Mouse (Mus musculus): ENCODE results near the gene Pi4kb. TPM values are rescaled to one million over a fixed set of nuclear protein-coding genes. Genes with fewer than 3 reads are reported as not detected.
"Not testable (repeated sequence)": the region's sequence is repeated elsewhere in the genome, so short reads cannot be mapped to it uniquely, and the experiment has no call there.

Gene Pi4kb
- total RNA-seq (2014; fragmentation: Nextera tagmentation) (21.2 and 31.9 TPM in 2 replicates), total RNA-seq (2017) (24.3 and 24.6 TPM in 2 replicates)

DNA sequence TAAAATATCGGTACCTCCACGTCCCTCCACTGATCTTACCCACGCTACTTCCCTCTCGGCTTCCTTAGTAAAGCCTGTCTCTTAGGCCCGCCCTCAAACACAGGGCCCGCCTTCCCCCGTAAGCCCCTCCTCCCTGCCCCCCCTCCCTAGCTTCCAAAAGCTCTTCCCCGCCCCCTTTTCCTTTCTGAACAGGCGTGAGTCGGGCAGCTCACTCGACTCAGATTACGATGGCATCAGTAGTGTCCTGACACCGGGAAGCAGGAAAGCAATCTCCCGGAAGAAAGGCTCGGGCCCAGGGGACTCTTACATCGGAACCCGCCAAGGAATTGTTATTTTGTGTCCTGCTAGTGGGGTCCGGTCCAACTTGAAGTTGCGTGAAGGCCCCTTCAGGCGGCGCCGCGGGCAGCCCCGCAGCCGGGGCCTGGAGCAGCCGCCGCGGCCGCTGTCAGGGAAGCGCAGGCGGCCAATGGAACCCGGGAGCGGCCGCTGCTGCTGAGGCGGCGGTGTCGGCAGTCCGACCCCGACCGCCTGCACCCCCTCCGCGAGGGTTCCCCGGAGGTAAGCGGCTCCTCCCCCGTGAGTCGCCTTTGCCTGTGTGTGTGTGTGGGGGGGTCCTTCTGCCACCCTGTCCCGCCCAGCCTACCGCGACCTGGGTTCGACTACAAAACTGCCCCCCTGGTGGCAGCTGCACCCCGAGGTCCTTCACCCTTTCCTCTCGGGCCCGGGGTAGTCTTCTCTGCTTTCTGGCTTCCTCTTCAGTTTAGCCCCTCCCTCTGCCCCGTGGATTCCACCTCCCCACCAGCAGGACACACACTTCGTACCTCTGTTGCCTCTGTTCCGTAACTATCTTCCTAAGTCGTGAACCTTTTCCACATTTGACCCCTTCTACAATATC, at the start of gene Pi4kb:
Pi4kb (plus strand) TSS at position 204 of the 895 bp plus-strand sequence.
- ATAC-seq (replicated peaks; ENCODE audit: poor library complexity, severe bottlenecking), result peak; percentile 86

DNA sequence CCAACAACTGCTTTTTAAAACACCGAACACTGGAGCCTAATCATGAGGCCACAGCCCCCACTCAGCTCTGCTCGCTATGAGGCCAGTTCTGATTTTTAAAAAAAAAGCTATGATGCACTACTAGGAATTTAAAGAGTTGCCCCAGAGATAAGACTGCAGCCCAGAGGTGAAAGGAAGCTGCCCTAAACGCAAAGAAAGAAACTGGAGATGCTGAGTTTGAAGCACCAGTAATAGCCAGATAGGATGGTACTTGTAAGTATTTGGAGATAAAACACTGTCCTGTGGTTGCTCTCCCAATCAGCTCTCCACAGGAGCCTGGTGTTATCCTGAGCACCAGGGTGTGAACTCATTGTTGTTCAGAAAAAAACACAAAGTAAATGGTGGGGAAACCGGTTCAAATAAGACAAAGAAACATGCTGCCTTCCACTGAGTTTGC, 48.2 kb upstream of the Pi4kb start:
- not testable (repeated sequence) for ATAC-seq (replicated peaks; ENCODE audit: poor library complexity, severe bottlenecking)

DNA sequence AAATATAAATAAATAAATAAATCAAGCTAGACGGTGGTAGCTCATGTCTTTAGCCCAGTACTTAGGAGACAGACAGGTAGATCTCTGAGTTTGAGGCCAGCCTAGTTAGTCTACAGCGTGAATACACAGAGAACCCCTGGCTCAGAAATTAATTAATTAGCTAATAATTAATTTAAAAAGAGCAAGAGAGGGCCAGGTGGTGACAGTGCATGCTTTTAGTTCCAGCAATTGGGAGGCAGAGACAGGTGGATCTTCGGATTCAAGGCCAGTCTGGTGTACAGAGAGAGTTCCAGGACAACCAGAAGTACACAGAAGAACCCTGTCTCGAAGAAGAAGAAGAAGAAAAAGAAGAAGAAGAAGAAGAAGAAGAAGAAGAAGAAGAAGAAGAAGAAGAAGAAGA, 45.6 kb upstream of the Pi4kb start:
- not testable (repeated sequence) for ATAC-seq (replicated peaks; ENCODE audit: poor library complexity, severe bottlenecking)

DNA sequence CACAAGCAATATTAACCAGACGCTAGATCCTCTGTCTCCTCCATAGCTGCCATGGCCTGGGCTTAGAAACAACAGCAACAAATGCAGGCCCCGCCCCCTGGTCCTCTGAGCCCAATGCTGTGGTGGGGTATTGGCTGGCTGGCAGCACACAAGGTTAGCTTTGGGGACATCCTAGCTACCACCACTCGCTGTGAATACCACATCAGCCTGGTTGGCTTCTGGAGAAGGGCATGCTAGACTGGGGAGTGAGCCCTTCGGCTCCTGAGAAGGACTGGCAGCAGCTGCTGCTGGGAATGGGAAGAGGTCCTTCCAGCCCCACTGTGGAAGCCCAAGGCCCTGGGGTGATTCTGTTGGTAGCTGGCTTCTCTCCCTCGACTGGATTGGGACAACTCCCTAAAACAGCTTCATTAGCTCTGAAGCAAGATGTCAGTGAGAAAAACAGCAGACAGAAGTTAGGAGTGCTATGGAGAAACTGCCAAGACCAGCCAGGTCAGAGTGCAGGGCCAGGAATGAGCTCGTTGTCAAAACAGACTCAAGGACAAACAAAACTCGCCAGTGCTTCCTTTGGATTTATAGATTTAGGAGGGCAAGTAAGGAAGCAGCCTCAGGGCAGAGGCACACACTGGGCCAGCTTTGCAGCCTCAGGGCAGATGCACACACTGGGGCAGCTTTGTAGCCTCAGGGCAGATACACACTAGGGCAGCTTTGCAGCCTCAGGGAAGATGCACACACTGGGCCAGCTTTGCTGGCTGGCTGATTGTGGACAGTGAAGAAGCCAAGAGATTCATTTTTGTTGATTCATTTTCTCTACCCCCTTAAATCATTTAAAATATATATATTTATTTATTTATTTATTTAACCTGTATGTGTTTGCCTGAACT, 43.9 kb upstream of the Pi4kb start:
- not testable (repeated sequence) for ATAC-seq (replicated peaks; ENCODE audit: poor library complexity, severe bottlenecking)

DNA sequence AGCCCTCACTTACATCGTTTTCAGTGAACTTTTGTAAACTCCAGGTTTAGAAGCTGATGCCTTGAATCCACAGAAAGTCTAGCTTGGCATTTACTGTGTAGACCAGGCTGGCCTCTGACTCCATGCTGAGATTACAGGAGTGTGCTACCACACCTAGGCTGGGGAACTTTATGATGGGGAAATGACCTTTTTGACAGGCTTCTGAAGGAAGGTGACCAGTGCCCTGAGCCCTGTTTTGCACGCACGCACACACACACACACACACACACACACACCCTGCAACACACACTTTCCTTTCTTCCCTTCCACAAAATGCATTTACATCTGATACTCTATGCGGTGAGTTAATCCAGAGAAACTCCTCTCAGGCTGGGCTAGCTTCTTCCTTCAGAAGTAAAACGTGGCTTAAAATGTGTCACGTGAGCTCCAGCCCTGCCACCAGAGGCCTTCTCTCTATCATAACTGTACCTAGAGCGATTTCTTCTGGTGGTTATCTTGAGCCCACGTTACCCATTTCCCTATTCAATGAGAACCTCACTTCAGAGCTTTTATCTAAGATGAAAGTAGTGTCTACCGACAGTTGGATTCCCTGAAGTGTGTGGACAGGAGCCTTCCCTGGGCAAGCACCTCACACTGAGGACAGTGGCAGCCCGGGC, 43.0 kb upstream of the Pi4kb start:
- not testable (repeated sequence) for ATAC-seq (replicated peaks; ENCODE audit: poor library complexity, severe bottlenecking)

DNA sequence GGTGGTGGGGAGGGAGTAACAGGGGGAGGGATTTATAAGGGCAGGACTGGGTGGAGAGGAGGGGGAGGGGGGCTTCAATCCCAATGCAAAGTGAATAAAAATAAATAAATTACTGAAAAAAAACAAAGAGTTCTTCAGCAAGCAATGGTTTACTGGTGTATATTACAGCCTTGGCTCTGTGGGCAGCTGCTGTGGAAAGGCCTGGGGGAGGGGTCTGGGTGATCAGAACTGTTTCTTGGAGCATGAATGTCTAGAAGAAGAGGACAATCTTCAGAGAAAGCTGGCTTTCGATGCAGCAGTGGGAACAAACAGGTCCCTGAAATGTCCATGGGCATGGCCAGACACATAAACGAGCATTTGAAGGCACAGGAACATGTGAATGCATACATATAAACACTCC, 42.3 kb upstream of the Pi4kb start:
- ATAC-seq (replicated peaks; ENCODE audit: poor library complexity, severe bottlenecking), result not testable (repeated sequence)

GRCm38 (mm10) chr3:94932809-94933564, 41.5 kb upstream of the Pi4kb start, which contains the start of gene Selenbp1:
Gene Selenbp1 (plus strand): TSS chr3:94933056.
- ATAC-seq (replicated peaks; ENCODE audit: poor library complexity, severe bottlenecking), result peak; percentile 84

DNA sequence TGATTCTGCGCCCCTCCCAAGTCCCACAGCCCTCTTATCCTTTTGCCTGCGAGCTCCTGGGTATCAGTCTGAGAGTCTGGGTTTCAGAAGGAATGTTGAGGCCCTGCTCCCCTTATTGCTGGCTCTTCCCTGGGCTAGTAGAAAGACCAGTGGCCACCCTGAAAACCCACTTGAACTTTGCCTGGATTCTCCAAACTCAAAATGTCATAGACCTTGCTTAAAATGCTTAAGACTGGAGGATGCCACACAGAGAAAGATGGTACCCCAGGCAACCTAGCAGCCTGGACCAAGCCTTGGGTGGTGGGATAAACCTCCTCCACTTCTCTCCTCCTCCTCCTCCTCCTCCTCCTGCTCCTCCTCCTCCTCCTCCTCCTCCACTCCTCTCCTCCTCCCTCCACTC, 40.9 kb upstream of the Pi4kb start:
- not testable (repeated sequence) for ATAC-seq (replicated peaks; ENCODE audit: poor library complexity, severe bottlenecking)

DNA sequence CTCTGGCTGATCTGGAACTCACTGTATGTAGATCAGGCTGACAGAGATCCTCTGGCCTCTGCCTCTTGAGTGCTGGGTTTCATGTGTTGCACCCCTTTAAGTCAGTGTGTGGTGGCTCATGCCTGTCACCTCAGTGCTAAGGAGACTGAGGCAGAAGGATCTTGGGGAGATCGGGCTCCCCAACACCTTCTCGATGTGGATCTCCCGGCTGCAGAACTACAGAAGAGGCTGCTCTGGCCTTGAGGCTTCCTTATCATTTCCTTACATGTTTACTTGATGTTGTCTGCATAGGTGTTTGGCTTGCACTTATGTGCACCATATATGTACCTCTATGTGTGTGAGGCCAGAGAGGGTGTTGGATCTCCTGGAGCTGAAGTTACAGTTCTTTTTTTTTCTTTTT, 40.0 kb upstream of the Pi4kb start:
- not testable (repeated sequence) for ATAC-seq (replicated peaks; ENCODE audit: poor library complexity, severe bottlenecking)

DNA sequence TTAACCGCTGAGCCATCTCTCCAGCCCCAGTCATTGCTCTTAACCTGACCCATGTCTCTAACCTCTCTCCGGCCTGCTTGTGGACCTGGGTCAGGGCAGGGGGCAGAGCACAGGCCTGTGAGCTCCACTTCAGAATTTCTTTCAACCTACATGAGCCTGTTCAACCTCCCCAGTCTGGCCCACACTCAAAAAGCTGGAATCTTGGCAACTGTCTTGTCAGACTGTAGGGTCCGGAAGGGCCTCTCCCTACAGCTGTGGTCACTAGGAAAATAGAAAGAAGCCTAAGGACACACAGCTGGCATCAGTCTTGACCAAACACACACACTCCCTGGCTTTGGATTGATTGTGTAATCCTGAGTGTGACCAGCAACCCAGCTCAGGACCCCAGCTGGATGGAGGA, 39.2 kb upstream of the Pi4kb start:
- peak; percentile 33 for ATAC-seq (replicated peaks; ENCODE audit: poor library complexity, severe bottlenecking)

DNA sequence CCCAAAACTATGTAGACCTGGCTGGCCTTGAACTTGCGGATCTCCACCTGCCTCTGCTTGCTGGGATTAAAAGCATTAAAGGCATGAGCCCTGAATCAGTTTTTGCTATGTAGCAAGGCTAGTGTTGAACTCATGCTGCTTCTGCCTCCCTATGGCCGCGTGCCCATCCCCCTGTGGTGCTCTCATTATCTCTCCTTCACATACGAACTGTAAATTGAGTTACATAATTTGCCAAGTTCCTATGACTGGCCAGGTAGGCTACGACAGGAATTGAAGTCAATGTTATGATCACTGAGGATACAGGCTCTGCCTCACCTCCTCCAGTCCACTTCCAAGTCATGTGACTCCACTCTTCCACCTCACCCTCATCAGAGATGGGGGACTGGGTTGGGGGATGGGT, 38.4 kb upstream of the Pi4kb start:
- not testable (repeated sequence) for ATAC-seq (replicated peaks; ENCODE audit: poor library complexity, severe bottlenecking)

DNA sequence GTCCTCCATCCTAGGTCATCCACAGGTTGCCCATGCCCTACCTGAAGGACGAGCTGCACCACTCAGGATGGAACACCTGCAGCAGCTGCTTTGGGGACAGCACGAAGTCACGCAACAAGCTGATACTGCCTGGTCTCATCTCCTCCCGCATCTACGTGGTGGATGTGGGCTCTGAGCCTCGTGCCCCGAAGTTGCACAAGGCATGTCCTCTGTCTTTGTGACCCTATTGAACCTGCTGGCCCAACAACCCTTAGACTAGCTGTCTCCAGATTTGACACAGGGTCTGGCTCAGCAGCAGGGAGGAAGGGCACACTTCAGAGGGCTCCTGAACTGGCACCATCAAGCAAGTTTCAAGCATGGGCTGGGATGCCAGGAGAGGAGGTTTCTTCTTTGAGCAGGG, 37.3 kb upstream of the Pi4kb start:
- ATAC-seq (replicated peaks; ENCODE audit: poor library complexity, severe bottlenecking), result not testable (repeated sequence)

DNA sequence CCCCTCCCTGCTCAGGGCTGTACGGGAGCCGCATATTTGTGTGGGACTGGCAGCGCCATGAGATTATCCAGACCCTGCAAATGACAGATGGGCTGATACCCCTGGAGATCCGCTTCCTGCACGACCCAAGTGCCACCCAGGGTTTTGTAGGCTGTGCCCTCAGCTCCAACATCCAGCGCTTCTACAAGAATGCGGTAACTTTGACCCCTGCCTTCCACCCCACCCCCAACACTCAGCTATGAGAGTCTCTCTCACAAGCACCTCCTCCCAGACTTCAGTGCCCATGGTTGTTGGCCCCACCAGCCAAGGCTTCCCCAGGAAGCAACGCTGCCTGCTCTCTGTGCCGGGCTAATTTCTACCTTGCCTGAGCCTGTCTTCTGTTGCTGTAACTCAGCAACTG, 34.5 kb upstream of the Pi4kb start:
- not testable (repeated sequence) for ATAC-seq (replicated peaks; ENCODE audit: poor library complexity, severe bottlenecking)

DNA sequence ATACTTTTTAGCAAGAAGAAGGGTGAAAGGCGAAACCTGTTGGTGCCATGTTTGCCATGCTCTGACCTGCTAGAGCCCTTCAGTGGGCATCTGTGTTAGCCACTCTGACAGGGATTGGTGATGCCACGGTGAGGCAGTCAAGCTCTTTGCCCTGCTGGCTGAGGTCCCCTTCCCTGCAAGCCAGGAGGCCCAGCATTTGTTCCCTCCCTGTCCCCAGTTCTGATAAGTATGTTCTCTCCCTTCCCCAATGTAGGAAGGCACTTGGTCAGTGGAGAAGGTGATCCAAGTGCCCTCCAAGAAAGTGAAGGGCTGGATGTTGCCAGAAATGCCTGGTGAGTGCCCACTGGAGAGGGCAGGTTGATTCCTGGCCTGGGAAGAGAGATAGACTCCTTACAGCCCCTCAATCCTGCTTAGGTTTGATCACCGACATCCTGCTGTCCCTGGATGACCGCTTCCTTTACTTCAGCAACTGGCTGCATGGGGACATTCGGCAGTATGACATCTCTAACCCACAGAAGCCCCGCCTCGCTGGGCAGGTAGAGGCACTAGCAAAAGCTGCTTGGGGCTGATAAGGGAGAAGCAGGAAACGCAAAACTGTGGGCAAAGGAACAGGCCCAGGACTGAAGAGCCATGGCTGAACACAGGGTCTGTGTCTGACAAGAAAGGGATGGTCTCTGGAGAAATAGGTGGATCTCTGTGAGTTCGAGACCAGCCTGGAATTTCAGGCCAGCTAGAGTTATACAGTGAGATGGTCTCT, 32.1 kb upstream of the Pi4kb start:
- ATAC-seq (replicated peaks; ENCODE audit: poor library complexity, severe bottlenecking), result not testable (repeated sequence)

GRCm38 (mm10) chr3:94943706-94944105, 30.8 kb upstream of the Pi4kb start:
- ATAC-seq (replicated peaks; ENCODE audit: poor library complexity, severe bottlenecking), result peak; percentile 80

DNA sequence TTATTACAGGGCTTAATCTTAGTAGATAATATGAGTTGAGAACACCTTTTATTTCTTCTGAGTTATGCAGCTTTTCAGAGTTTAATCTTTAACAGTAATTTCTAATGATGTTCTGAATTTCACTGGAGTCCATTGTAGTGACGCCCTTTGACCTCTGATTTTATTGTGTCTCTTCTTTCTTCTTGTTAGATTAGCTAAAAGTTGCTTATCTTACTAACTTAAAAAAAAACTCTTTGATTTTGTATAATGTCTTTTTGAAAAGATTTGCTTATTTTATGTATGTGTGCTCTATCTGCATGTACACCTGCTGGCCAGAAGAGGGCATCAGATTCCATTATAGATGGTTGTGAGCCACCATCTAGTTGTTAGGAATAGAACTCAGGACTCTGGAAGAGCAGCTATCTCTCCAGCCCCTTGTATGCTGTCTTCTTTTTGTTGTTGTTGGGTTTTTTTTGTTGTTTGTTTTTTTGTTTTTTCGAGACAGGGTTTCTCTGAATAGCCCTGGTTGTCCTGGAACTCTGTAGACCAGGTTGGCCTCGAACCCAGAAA, 26.4 kb upstream of the Pi4kb start:
- ATAC-seq (replicated peaks; ENCODE audit: poor library complexity, severe bottlenecking), result no peak

- ATAC-seq (replicated peaks; ENCODE audit: poor library complexity, severe bottlenecking), result peak; percentile 32
These were observed 24.9 kb upstream of the Pi4kb start for GRCm38 (mm10) chr3:94949645-94950044.

DNA sequence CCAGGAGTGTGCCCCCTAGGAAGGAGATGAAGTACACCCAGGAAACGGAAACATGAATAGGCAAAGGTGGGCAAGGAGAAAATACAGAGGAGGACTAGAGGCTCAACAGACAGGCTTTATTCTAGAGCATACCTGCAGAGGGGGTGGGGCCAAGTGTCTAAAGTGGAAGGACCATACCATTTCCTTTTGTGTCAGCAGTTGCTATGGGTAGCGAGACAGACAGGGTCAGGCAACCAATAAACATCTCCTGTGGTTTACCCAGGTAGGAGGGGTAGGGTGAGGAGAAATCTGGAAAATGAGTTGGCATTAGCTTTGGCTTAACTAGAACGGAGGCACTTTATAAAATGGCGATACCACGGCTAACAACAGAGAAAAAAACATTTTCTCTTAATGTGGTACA, 21.7 kb upstream of the Pi4kb start:
- no peak for ATAC-seq (replicated peaks; ENCODE audit: poor library complexity, severe bottlenecking)

GRCm38 (mm10) chr3:94953384-94953763, 21.2 kb upstream of the Pi4kb start:
- no peak for ATAC-seq (replicated peaks; ENCODE audit: poor library complexity, severe bottlenecking)
